Mouse (Mus musculus) kidney, adult 2 months (tissue): Measurements from ENCODE around the gene Zfp446. TPM values are rescaled to one million over a fixed set of nuclear protein-coding genes. Genes with fewer than 3 reads are reported as not detected.

Experiments used
- DNase-seq: peaks from one replicate; pipeline ENCODE4 v3.0.0; 2021
- H3K27ac ChIP-seq: fragments of 200-500 bp; 2 replicates; pipeline ENCODE4 v1.5.1; 2012; ENCODE audit warnings: low read depth, low read length, control low read depth, inconsistent platforms; ENCODE audit not compliant: insufficient read depth
- H3K27me3 ChIP-seq: fragments of 200-500 bp; replicated peaks from 2 replicates; pipeline ENCODE4 v1.6.1; 2012; ENCODE audit warnings: mild to moderate bottlenecking, moderate library complexity, low read length, inconsistent platforms; ENCODE audit not compliant: control insufficient read depth, insufficient read depth
- H3K36me3 ChIP-seq: fragments of 200-500 bp; 2 replicates; pipeline ENCODE4 v1.6.1; 2012; ENCODE audit warnings: mild to moderate bottlenecking, moderate library complexity, low read length, inconsistent platforms; ENCODE audit not compliant: control insufficient read depth, insufficient read depth
- H3K4me1 ChIP-seq: fragments of 200-500 bp; 2 replicates; pipeline ENCODE4 v1.6.1; 2011; ENCODE audit warnings: low read length; ENCODE audit not compliant: control insufficient read depth, insufficient read depth
- H3K4me3 ChIP-seq: fragments of 200-500 bp; 2 replicates; pipeline ENCODE4 v1.5.1; 2011; ENCODE audit warnings: mild to moderate bottlenecking, low read depth, low read length, control low read depth; ENCODE audit not compliant: insufficient read depth
- CTCF ChIP-seq: fragments of 200-500 bp; conservative IDR thresholded peaks from 2 replicates; pipeline ENCODE4 v1.5.1; 2011; ENCODE audit warnings: low read depth, mild to moderate bottlenecking, control low read depth, low read length, moderate library complexity, mixed read lengths; ENCODE audit not compliant: insufficient read depth, insufficient read length
- POLR2A ChIP-seq: fragments of 200-500 bp; IDR thresholded peaks from one replicate; pipeline ENCODE4 v1.6.1; 2011; ENCODE audit warnings: low read depth, low read length, control low read depth
- WGBS: fragments of 180-500 bp; shearing (Covaris S2); methylation state at CpG from one replicate; pipeline ENCODE4 v1.1.7; 2018; 5-methylcytosine and 5-hydroxymethylcytosine counted together
- polyA plus RNA-seq: library from polyadenylated mRNA; depleted of rRNA; stranded (reverse); fragments of >200 nt; gene quantifications from 2 replicates; pipeline ENCODE4 v1.2.3, GENCODE M21; 2012

Zfp446 gene
- polyA plus RNA-seq, 1 experiment = 5.4 TPM

DNA sequence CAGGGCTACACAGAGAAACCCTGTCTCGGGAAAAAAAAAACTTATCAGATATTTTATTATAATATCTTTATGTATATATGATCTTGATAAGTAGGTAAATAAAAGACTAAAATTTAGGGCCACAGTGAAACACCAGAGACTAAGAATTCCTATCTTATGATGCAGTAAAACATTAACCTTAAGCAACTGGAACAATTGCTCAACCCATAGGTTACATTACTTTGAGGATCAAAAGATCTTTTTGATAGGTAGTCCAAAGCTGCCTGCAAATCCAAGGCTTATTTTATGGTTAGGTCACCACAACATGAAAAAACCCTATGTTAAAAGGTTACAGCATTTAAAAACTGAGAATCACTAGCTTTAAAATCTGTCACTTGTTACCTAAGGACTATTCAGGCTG is 23.9 kb downstream of the Zfp446 start:
- no peak overlapping the region for H3K4me3 ChIP-seq
- H3K27me3 ChIP-seq = no peaks in the 10 kb centered on the region
- no peaks in the 10 kb centered on the region for H3K36me3 ChIP-seq
- H3K4me1 ChIP-seq = no peaks in the 10 kb centered on the region
- WGBS = 73% methylated on average over 1 of the region's 1 CpGs
- TF ChIP-seq CTCF (no peak), POLR2A (no peak)
- H3K27ac ChIP-seq = no peak overlapping the region
- no peak for DNase-seq

GRCm38 (mm10) chr7:13003380-13003779 is 25.7 kb downstream of the Zfp446 start:
- Histone ChIP-seq H3K4me1 (no peaks in the 10 kb centered on the region), H3K36me3 (no peaks in the 10 kb centered on the region), H3K27me3 (no peaks in the 10 kb centered on the region), H3K4me3 (no peak overlapping the region), H3K27ac (no peak overlapping the region)
- TF ChIP-seq POLR2A (no peak), CTCF (no peak)
- DNase-seq = no peak
- 76% methylated on average over 5 of the region's 5 CpGs for WGBS

- Histone ChIP-seq H3K27me3 (no peaks in the 10 kb centered on the region), H3K36me3 (no peaks in the 10 kb centered on the region), H3K4me1 (peaks cover 4% of the 10 kb centered on the region; the same call in 1 of the 2 replicates), H3K4me3 (no peak overlapping the region), H3K27ac (no peak overlapping the region)
- TF ChIP-seq CTCF (no peak), POLR2A (no peak)
- DNase-seq = no peak
- WGBS = 89% methylated on average over 17 of the region's 17 CpGs
Measured at GRCm38 (mm10) chr7:13006011-13006410, 28.4 kb downstream of the Zfp446 start.

DNA sequence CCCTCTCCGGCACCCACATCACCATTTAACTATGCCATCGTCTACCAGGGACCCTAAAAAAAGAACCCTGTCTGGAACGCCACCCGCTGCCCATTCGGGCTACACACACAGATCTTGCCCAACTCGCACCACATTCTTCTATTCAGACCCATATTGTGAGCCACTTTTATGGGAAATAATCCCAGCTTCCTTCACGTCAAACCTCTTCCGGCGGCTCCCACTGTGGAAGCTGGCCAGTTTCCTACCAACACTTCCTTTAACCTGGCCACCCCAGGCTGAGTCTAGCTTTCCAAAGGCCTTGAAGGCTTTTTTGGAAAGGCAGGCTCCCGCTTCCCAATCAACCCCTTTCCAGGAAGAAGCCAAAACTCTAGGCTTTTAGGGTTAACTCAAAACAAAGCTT is 28.9 kb downstream of the Zfp446 start:
- Histone ChIP-seq H3K27me3 (no peaks in the 10 kb centered on the region), H3K4me3 (no peak overlapping the region), H3K4me1 (peaks cover 4% of the 10 kb centered on the region; the same call in 1 of the 2 replicates), H3K36me3 (no peaks in the 10 kb centered on the region), H3K27ac (peak overlapping the region; percentile 52)
- TF ChIP-seq POLR2A (no peak), CTCF (no peak)
- 70% methylated on average over 10 of the region's 10 CpGs for WGBS
- DNase-seq = peak; percentile 43

DNA sequence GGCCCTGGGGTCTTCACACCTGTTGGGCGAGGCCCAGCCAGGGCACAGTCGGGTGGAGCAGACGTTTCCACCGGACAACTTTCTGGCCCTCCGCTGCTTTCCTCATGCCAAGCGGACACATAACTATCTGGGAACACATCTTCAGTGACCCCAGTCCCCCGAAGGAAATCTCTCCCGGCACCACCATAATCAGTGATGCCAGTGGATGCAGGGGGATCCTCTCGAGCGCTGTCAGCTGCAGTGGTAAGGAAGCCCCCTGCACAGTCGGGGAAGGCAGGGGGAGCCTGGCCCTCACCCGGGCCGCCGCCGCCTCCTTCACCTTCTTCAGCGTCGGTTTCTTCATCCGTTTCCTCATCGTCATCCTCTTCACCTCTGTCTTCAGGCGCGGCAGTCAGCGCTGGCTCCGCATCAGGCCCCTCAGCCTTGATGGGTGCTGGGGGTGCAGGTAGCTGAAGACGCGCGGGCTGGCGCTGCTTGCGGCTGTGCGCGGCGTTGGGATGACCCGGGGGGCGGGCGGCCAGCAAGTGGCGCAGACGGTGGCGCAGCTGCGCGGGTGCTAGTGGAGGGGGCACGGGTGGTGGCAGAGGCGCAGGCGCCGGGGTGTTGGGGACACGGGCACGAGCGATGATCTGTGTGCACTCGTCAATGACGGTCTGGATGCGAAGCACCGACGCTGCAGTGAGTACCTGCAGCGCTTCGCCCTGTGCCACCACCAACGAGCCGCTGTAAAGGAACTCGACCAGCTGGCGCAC is 29.9 kb downstream of the Zfp446 start:
- H3K27me3 ChIP-seq = no peaks in the 10 kb centered on the region
- DNase-seq = no peak
- peaks cover 4% of the 10 kb centered on the region; the same call in 1 of the 2 replicates for H3K4me1 ChIP-seq
- H3K4me3 ChIP-seq = no peak overlapping the region
- WGBS = 72% methylated on average over 57 of the region's 57 CpGs
- no peak overlapping the region for H3K27ac ChIP-seq
- TF ChIP-seq POLR2A = no peak
- no peak for TF ChIP-seq CTCF
- H3K36me3 ChIP-seq = no peaks in the 10 kb centered on the region

DNA sequence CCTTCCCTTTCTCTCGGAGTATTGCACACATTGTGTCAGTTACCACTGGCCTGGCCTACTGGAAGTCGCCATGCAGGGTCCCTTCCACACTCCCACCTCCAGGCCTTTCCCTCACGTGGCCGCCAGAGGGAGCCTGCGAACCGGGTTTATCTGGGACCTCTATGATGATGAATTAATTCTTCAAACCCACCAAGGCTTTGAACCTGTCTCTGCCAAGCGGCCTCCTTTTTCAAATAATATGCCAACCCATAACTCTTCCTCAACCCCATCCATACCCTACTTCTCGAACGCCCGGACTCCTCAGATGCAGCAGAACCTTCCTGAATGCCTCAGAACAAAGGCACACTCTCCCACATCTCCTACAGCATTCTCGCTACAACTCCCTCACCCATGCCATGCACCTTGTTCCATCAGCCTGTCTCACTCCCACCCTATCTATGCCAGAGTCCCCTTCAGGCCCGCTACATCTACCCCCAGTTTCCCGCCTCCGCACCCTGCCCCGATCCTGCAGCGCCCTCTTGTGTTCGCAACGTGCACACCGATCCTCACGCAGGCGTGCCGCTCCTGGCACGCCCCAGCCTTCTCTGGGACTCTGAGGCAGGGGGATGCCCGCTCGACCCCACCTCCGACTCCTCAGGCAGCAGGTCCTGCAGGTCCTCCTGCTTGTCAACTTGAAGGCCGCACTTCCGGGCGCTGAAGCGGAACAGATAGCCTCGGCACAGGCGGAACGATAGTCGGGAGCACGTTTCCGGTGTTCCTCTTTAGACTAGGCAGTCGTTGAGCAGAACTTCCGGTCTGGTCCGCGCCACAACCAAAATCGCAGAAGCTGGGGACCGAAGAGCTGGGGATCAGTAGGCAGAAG is 31.7 kb downstream of the Zfp446 start:
- TF ChIP-seq POLR2A = peak; percentile 57
- peak; percentile 72 for TF ChIP-seq CTCF
- DNase-seq = peak; percentile 96
- Histone ChIP-seq H3K36me3 (no peaks in the 10 kb centered on the region), H3K27ac (peak overlapping the region; percentile 81), H3K27me3 (no peaks in the 10 kb centered on the region), H3K4me1 (peaks cover 4% of the 10 kb centered on the region; the same call in 1 of the 2 replicates), H3K4me3 (peak overlapping the region; percentile 78)
- under 1% methylated on average over 42 of the region's 42 CpGs for WGBS
